Mouse (Mus musculus) liver, embryonic 16.5 days (tissue): Measurements from ENCODE around the gene Pgp. TPM values are rescaled to one million over a fixed set of nuclear protein-coding genes. Genes with fewer than 3 reads are reported as not detected.
A peak's percentile ranks its signal among the peaks of the same experiment; 100 is the strongest.

Experiments
- ATAC-seq: fragments of 200-750 bp; cut with Nextera tagmentation; 2 replicates; pipeline ENCODE4 v1.8.0; 2017; ENCODE audit warnings: low read depth, mild to moderate bottlenecking, moderate number of reproducible peaks, moderate library complexity
- H3K27ac ChIP-seq: fragments of 300-500 bp; sonication (generic); 2 replicates; pipeline ENCODE4 v1.5.1; 2014; ENCODE audit warnings: mild to moderate bottlenecking, low read length
- H3K27me3 ChIP-seq: fragments of 300-500 bp; sonication (generic); 2 replicates; pipeline ENCODE4 v1.6.1; 2014; ENCODE audit warnings: low read depth, low read length, mixed read lengths; ENCODE audit not compliant: control insufficient read depth, insufficient read depth
- H3K36me3 ChIP-seq: fragments of 300-500 bp; sonication (generic); 2 replicates; pipeline ENCODE4 v1.6.1; 2014; ENCODE audit warnings: mild to moderate bottlenecking; ENCODE audit not compliant: control insufficient read depth, insufficient read depth
- H3K4me1 ChIP-seq: fragments of 300-500 bp; sonication (generic); 2 replicates; pipeline ENCODE4 v1.6.1; 2014; ENCODE audit warnings: low read depth, low read length, mixed read lengths; ENCODE audit not compliant: control insufficient read depth
- H3K4me2 ChIP-seq: fragments of 300-500 bp; sonication (generic); 2 replicates; pipeline ENCODE4 v1.6.1; 2014; ENCODE audit warnings: low read depth, low read length, mixed read lengths
- H3K4me3 ChIP-seq: fragments of 300-500 bp; sonication (generic); 2 replicates; pipeline ENCODE4 v1.5.1; 2014; ENCODE audit warnings: low read depth, mild to moderate bottlenecking, low read length
- H3K9ac ChIP-seq: fragments of 300-500 bp; sonication (generic); 2 replicates; pipeline ENCODE4 v1.6.1; 2014; ENCODE audit warnings: low read depth, low read length
- H3K9me3 ChIP-seq: fragments of 300-500 bp; sonication (generic); replicated peaks from 2 replicates; pipeline ENCODE4 v1.6.1; 2016; ENCODE audit warnings: low read length; ENCODE audit not compliant: control insufficient read depth
- WGBS: fragments of 180-500 bp; shearing (Covaris S2); extraction: QIAGEN DNeasy Blood & Tissue Kit; methylation state at CpG from one replicate; pipeline ENCODE4 v1.1.7; 2014; ENCODE audit not compliant: insufficient replicate concordance; 5-methylcytosine and 5-hydroxymethylcytosine counted together
- polyA plus RNA-seq: library from polyadenylated mRNA; unstranded; fragments of >200 nt; fragmentation: Nextera tagmentation; extraction: Ambion mirVana; gene quantifications from 2 replicates; pipeline ENCODE4 v1.2.1, GENCODE M21; 2015

The Pgp gene
- polyA plus RNA-seq, 1 experiment from 2014 or later: 49.0 TPM

- no peak for ATAC-seq
- WGBS: 15% methylated on average over 7 of the region's 7 CpGs
- H3K4me1 ChIP-seq: peaks cover 23% of the 10 kb centered on the region
- H3K36me3 ChIP-seq: peaks cover 14% of the 10 kb centered on the region
- peak overlapping the region; percentile 71 for H3K9ac ChIP-seq
- no peaks in the 10 kb centered on the region for H3K27me3 ChIP-seq
- H3K27ac ChIP-seq: peak overlapping the region; percentile 93
- H3K9me3 ChIP-seq: no peaks in the 10 kb centered on the region
- H3K4me3 ChIP-seq: peak overlapping the region; percentile 94
- peak overlapping the region; percentile 73 for H3K4me2 ChIP-seq
Measured at GRCm38 (mm10) chr17:24469336-24469909, 769 bp upstream of the Pgp start.

DNA sequence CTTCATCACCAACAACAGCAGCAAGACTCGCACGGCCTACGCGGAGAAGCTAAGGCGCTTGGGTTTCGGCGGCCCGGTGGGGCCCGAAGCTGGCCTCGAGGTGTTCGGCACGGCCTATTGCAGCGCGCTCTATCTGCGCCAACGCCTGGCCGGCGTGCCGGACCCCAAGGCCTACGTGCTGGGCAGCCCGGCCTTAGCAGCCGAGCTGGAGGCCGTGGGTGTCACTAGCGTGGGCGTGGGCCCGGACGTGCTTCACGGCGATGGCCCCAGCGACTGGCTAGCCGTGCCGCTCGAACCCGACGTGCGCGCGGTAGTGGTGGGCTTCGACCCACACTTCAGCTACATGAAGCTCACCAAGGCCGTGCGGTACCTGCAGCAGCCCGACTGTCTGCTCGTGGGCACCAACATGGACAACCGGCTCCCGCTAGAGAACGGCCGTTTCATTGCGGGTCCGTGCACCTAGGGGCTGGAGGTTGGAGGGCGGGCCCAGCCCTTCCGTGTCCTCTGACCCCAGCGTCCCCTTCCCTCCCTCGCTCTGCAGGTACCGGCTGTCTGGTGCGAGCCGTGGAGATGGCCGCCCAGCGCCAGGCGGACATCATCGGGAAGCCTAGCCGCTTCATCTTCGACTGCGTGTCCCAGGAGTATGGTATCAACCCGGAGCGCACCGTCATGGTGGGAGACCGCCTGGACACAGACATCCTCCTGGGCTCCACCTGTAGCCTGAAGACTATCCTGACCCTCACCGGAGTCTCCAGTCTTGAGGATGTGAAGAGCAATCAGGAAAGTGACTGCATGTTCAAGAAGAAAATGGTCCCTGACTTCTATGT, 722 bp downstream of the Pgp start:
- Histone ChIP-seq H3K4me2 (peak overlapping the region; percentile 91), H3K9me3 (no peaks in the 10 kb centered on the region), H3K27me3 (no peaks in the 10 kb centered on the region), H3K4me1 (peaks cover 23% of the 10 kb centered on the region), H3K9ac (peak overlapping the region; percentile 96), H3K27ac (peak overlapping the region; percentile 88), H3K4me3 (peak overlapping the region; percentile 94), H3K36me3 (peaks cover 24% of the 10 kb centered on the region)
- ATAC-seq: peak; percentile 16
- WGBS: under 1% methylated on average over 68 of the region's 68 CpGs

- WGBS: 75% methylated on average over 4 of the region's 4 CpGs
- H3K4me1 ChIP-seq: peaks cover 23% of the 10 kb centered on the region
- peak overlapping the region; percentile 91 for H3K4me2 ChIP-seq
- H3K4me3 ChIP-seq: peak overlapping the region; percentile 94
- H3K27ac ChIP-seq: no peak overlapping the region; the same call in 1 of the 2 replicates
- peaks cover 39% of the 10 kb centered on the region for H3K36me3 ChIP-seq
- H3K27me3 ChIP-seq: no peaks in the 10 kb centered on the region
- peak overlapping the region; percentile 96 for H3K9ac ChIP-seq
- no peak for ATAC-seq
- no peaks in the 10 kb centered on the region for H3K9me3 ChIP-seq
Measured at GRCm38 (mm10) chr17:24472512-24472911, 2.3 kb downstream of the Pgp start.

DNA sequence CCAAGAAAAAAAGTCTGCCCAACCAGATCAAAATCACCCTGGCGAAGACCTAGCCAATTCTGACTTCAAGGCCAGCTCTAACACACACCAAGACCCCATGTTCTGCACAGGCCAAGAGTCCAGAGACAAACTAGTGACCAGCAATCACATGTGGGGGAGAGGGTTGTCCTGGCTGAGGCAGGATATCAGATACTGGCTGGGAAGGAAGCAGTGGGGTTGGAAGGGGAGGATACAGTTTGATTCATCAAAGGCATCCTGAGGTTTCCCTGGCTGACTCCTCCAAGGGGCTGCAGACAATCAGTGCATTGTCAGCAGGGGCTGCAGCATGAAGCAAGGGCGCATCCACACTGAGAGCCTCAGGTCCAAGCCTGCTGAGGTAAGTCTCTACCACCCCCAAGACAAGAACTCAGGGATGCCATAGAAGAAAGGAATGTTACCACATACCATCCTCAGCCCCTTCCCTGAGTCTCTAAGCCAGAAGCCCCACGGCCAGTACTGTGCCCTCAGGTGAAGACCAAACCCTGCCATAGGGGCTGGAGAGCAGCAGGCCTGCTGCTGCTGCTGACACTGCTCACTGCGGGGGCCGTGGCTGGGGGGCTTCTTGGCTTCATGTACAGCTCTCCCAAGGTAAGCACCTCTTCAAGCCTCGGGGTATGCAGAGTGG, 3.6 kb downstream of the Pgp start, which contains the start of gene Bricd5:
Gene Bricd5, plus strand, starts transcription at position 273 of the 664 bp plus-strand sequence.
- Histone ChIP-seq H3K4me1 (peaks cover 31% of the 10 kb centered on the region), H3K36me3 (peaks cover 39% of the 10 kb centered on the region), H3K9ac (no peak within 1 kb of the TSS; the same call in 1 of the 2 replicates), H3K9me3 (no peaks in the 10 kb centered on the region), H3K4me2 (peak within 1 kb of the TSS; percentile 91), H3K27ac (no peak within 1 kb of the TSS), H3K4me3 (peak within 1 kb of the TSS; percentile 94), H3K27me3 (no peaks in the 10 kb centered on the region)
- 76% methylated on average over 6 of the region's 6 CpGs for WGBS
- no peak for ATAC-seq

DNA sequence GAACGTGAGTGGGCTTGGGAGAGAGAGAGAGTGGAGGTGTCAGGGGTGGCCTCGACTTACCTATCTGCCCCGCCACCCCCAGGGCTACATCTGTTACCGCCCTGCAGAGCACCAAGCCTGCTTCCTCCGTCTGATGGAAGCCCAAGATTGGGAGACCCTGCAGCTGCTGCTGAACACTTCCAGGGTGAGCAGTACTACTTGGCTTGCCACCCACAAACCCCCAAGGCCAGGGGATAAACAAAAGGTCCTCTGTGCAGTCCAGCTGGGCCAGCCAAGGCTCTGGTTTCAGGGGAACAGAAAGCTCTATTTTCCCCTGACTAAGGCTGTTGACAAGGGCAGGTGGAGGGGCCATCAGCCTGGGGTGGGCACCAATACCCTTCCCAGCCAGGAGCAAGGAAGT, 4.4 kb downstream of the Pgp start:
- Histone ChIP-seq H3K36me3 (peaks cover 39% of the 10 kb centered on the region), H3K4me3 (no peak overlapping the region), H3K9me3 (no peaks in the 10 kb centered on the region), H3K4me2 (no peak overlapping the region), H3K4me1 (peaks cover 31% of the 10 kb centered on the region), H3K9ac (no peak overlapping the region), H3K27ac (no peak overlapping the region), H3K27me3 (no peaks in the 10 kb centered on the region)
- 70% methylated on average over 5 of the region's 5 CpGs for WGBS
- no peak for ATAC-seq

- H3K27ac ChIP-seq: no peak overlapping the region
- WGBS: 82% methylated on average over 6 of the region's 6 CpGs
- H3K4me1 ChIP-seq: peaks cover 37% of the 10 kb centered on the region
- no peak overlapping the region for H3K9ac ChIP-seq
- H3K9me3 ChIP-seq: no peaks in the 10 kb centered on the region
- ATAC-seq: no peak
- H3K4me3 ChIP-seq: no peak overlapping the region
- no peak overlapping the region for H3K4me2 ChIP-seq
- peaks cover 39% of the 10 kb centered on the region for H3K36me3 ChIP-seq
- H3K27me3 ChIP-seq: no peaks in the 10 kb centered on the region
Measured at GRCm38 (mm10) chr17:24475586-24475985, 5.4 kb downstream of the Pgp start.

DNA sequence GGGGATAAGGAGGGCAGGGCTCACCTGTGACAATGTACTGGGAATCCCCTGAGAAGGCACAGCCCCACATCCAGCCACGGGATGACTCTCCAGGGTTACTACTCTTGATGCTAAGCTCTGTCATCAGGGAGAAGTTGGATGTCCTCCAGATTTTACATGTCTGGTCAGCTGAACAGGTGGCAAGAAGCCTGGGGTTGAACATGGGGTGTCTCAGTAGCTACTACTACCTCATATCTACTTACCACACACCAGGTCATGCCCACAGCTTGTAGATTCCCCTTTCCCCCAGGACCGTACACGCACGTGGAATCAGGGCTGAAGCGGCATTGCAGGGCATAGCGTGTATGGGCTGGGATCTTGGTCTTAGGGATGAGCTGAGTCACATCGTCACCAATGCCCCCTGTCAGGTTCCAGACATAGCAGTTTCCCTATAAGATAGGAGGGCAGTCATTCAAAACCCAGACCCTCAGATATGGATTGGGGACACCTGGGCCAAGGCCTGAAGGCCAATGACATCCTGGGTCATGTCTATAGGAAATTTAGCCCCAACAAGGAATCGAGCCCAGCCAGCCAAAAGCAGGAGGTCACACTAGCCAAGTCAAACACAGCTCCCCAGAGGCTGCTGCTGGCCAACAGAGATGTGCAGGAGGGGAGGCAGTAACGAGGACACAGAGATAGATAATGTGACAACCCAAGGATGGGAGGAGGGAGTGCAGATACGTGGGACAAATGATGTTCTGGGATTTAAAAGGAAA, 6.0 kb downstream of the Pgp start:
- Histone ChIP-seq H3K9me3 (no peaks in the 10 kb centered on the region), H3K4me3 (no peak overlapping the region), H3K4me2 (no peak overlapping the region), H3K9ac (no peak overlapping the region), H3K27ac (no peak overlapping the region), H3K27me3 (no peaks in the 10 kb centered on the region), H3K4me1 (peaks cover 35% of the 10 kb centered on the region), H3K36me3 (peaks cover 39% of the 10 kb centered on the region)
- 78% methylated on average over 10 of the region's 10 CpGs for WGBS
- ATAC-seq: no peak

DNA sequence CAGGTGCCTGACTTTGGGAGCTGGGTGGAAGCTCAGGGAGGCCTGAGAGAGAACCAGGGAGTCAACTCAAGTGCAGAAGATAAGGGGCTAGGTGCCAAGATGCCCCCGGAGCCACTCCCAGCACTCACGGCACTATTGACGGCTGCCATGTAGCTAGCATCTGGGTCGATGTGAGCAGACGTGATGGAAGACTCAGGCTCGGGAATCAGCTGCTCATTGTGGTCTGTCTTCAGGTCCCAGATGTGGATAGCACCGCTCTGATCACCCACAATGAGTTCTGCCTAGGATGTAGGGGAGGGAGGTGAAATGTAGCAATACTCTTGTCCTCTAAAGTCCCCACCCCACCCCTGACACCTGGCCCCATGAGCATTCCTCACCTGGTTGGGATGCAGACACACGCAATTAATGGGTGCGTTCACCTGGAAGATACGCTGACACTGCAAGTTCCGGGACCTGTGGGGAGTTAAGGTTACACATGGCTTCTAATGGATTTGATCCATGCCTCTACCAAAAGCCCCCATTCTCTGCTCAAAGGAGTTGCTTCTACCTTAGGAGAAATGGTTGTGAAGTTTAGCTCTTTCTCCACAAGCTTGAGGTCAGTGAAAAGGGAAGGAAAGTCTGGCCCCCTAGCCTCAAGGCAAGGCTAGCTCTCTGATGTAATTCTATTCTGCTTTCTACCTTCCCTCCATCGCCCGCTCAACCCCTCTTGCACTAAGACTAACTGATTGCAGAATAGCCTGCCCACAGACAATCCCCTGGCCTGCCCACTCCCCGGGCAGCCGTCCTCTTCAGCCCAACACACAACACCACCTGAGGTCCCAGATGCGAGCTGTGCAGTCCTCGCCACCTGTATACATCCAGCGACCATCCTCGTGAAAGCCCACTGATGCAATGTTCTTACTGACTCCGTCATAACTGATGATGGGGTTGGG, 7.1 kb downstream of the Pgp start:
- H3K27ac ChIP-seq: peak overlapping the region; percentile 92
- WGBS: 85% methylated on average over 20 of the region's 20 CpGs
- H3K4me1 ChIP-seq: peaks cover 24% of the 10 kb centered on the region
- no peaks in the 10 kb centered on the region for H3K9me3 ChIP-seq
- H3K27me3 ChIP-seq: no peaks in the 10 kb centered on the region
- H3K36me3 ChIP-seq: peaks cover 39% of the 10 kb centered on the region
- peak overlapping the region; percentile 75 for H3K4me2 ChIP-seq
- ATAC-seq: no peak
- H3K4me3 ChIP-seq: peak overlapping the region; percentile 74
- peak overlapping the region; percentile 84 for H3K9ac ChIP-seq
